In genomic region chr6:91409448-91410167, GRCm38 (mm10) we compare ENCODE assay signal across 9 mouse cellular contexts. TPM values are rescaled to one million over a fixed set of nuclear protein-coding genes. Genes with fewer than 3 reads are reported as not detected.
DNase-seq lines count a peak whose midpoint lies in the region; ATAC-seq and TF ChIP-seq lines count a peak whose summit lies in the region.
"Had no signal": no experiment of that assay in that cellular context is flagged by ENCODE, and none has a peak within 500 bp of the region (broad histone marks: within the 10 kb centered on the region; RNA-seq: fewer than 3 reads in every experiment).

No protein-coding gene starts in this region.

- no peaks in the 10 kb centered on the region for H3K9me3 ChIP-seq in forebrain, embryonic 11.5 days (ENCODE audit: control insufficient read depth, low read length)
- no peaks in the 10 kb centered on the region for H3K9me3 ChIP-seq in kidney, postnatal 0 days (replicated peaks; ENCODE audit: low read length)
- H3K9me3 ChIP-seq in midbrain, embryonic 15.5 days, result no peaks in the 10 kb centered on the region
- H3K9me3 ChIP-seq: megakaryocyte, embryonic 14.5 days had no signal

- peaks cover 16% of the 10 kb centered on the region for H3K27me3 ChIP-seq in forebrain, embryonic 11.5 days (ENCODE audit: control insufficient read depth, insufficient read depth, low read length)
- peaks cover 53% of the 10 kb centered on the region for H3K27me3 ChIP-seq in kidney, postnatal 0 days (ENCODE audit: insufficient read depth, low read length)
- H3K27me3 ChIP-seq in midbrain, embryonic 15.5 days (replicated peaks), result peaks cover 22% of the 10 kb centered on the region

- WGBS in forebrain, embryonic 11.5 days, result under 1% methylated on average over 34 of the region's 34 CpGs
- under 1% methylated on average over 34 of the region's 34 CpGs for WGBS in kidney, postnatal 0 days
- WGBS in midbrain, embryonic 15.5 days, result under 1% methylated on average over 34 of the region's 34 CpGs

- H3K4me1 ChIP-seq in forebrain, embryonic 11.5 days (replicated peaks; ENCODE audit: control insufficient read depth, insufficient read depth, low read length), result 0 out of 2 replicates have a peak, but pooled peaks cover 6% of the 10 kb centered on the region
- no peaks in the 10 kb centered on the region; the same call in 1 of the 2 replicates for H3K4me1 ChIP-seq in kidney, postnatal 0 days (replicated peaks; ENCODE audit: insufficient read depth, low read length)
- peaks cover 22% of the 10 kb centered on the region for H3K4me1 ChIP-seq in midbrain, embryonic 15.5 days

- H3K4me2 ChIP-seq in forebrain, embryonic 11.5 days (ENCODE audit: low read depth, low read length, severe bottlenecking), result peak overlapping the region; percentile 96
- H3K4me2 ChIP-seq in kidney, postnatal 0 days (ENCODE audit: low read length), result peak overlapping the region; percentile 85
- H3K4me2 ChIP-seq in midbrain, embryonic 15.5 days, result peak overlapping the region; percentile 99

- DNase-seq in right cerebral cortex, postnatal 10 days (ENCODE audit: low spot score in 2 of 2), result peak; percentile 43 to 48
- no peak for DNase-seq in right cerebral cortex, postnatal 14 days
- peak; percentile 79 for DNase-seq in forebrain, embryonic 11.5 days (ENCODE audit: low spot score)
- DNase-seq in kidney, postnatal 0 days (ENCODE audit: low spot score), result peak; percentile 28
- no peak for DNase-seq in gastrocnemius, adult 18-20 months (ENCODE audit: low spot score)
- DNase-seq in left cerebral cortex, adult 18-20 months (ENCODE audit: low spot score in 2 of 2), result no peak

- no peak overlapping the region for H3K27ac ChIP-seq in forebrain, embryonic 11.5 days (ENCODE audit: low read depth, low read length)
- no peak overlapping the region for H3K27ac ChIP-seq in kidney, postnatal 0 days
- no peak overlapping the region; the same call in 1 of the 2 replicates for H3K27ac ChIP-seq in midbrain, embryonic 15.5 days

- peak overlapping the region; percentile 84 for H3K9ac ChIP-seq in forebrain, embryonic 11.5 days (ENCODE audit: low read length)
- no peak overlapping the region for H3K9ac ChIP-seq in kidney, postnatal 0 days (ENCODE audit: low read depth, low read length)
- peak overlapping the region; percentile 77 for H3K9ac ChIP-seq in midbrain, embryonic 15.5 days

- no peak for TF ChIP-seq CTCF in kidney, postnatal 0 days (IDR thresholded peaks at IDR 0.05; ENCODE audit: low read depth)

- ATAC-seq in forebrain, embryonic 11.5 days (replicated peaks; ENCODE audit: low FRiP score), result peak; percentile 28
- ATAC-seq in kidney, postnatal 0 days (replicated peaks; ENCODE audit: low FRiP score, low read depth), result 0 out of 2 replicates have a peak, but pooled peaks have one; percentile 29
- no peak for ATAC-seq in midbrain, embryonic 15.5 days (replicated peaks)
- ATAC-seq in erythroblast, adult 5-6 weeks (replicated peaks; ENCODE audit: low FRiP score, poor library complexity, severe bottlenecking), result no peak

- peaks cover 3% of the 10 kb centered on the region; the same call in 1 of the 2 replicates for H3K36me3 ChIP-seq in forebrain, embryonic 11.5 days (ENCODE audit: control insufficient read depth, insufficient read depth, low read length)
- H3K36me3 ChIP-seq in kidney, postnatal 0 days (ENCODE audit: insufficient read depth, low read length), result no peaks in the 10 kb centered on the region
- no peaks in the 10 kb centered on the region for H3K36me3 ChIP-seq in midbrain, embryonic 15.5 days (replicated peaks)

- peak overlapping the region; percentile 67 for H3K4me3 ChIP-seq in forebrain, embryonic 11.5 days (ENCODE audit: low read depth, low read length)
- peak overlapping the region; percentile 3; the same call in 1 of the 2 replicates for H3K4me3 ChIP-seq in kidney, postnatal 0 days (replicated peaks; ENCODE audit: low read depth, low read length)
- H3K4me3 ChIP-seq in midbrain, embryonic 15.5 days, result peak overlapping the region; percentile 66
- H3K4me3 ChIP-seq: megakaryocyte, embryonic 14.5 days had no signal

RNA-seq across cellular contexts. Expression of gene Wnt7a, which starts 1.6 kb away (rescaled TPM):
- 13.7 and 15.0 TPM in 2 replicates for polyA plus RNA-seq in forebrain, embryonic 11.5 days (2014; fragmentation: Nextera tagmentation; extraction: Ambion mirVana)
- 0.04 and 0.13 TPM in 2 replicates for polyA plus RNA-seq in kidney, postnatal 0 days (2015; fragmentation: Nextera tagmentation; extraction: Ambion mirVana)
- 12.5 and 13.1 TPM in 2 replicates for polyA plus RNA-seq in midbrain, embryonic 15.5 days (2015; fragmentation: Nextera tagmentation; extraction: Ambion mirVana)
- not detected for total RNA-seq in gastrocnemius, adult 18-20 months (2021)
- not detected in 2 replicates for total RNA-seq in erythroblast, adult 5-6 weeks (2015; ENCODE audit: low replicate concordance)
- not detected in 2 replicates for total RNA-seq in erythroblast, adult 5-6 weeks (2017; ENCODE audit: low replicate concordance)
- 10 to 100 TPM; 13.8 to 13.9 TPM for total RNA-seq in left cerebral cortex, adult 18-20 months (2021)

Comparison
In these comparisons a context has a peak if more than half of its experiments do, and no peak if none do; other contexts are left out.
1. DNase-seq: peak in right cerebral cortex, postnatal 10 days (2 of 2), forebrain, embryonic 11.5 days (single experiment) and kidney, postnatal 0 days (single experiment); none in right cerebral cortex, postnatal 14 days (single experiment), gastrocnemius, adult 18-20 months (single experiment) and left cerebral cortex, adult 18-20 months (0 of 2).
2. ATAC-seq: peak in forebrain, embryonic 11.5 days (single experiment) and kidney, postnatal 0 days (single experiment); none in midbrain, embryonic 15.5 days (single experiment) and erythroblast, adult 5-6 weeks (single experiment).
3. H3K4me3 ChIP-seq: peak in every context shown above with its lines; median percentile 67 in forebrain, embryonic 11.5 days; 66 in midbrain, embryonic 15.5 days; 3 in kidney, postnatal 0 days.
4. RNA of gene Wnt7a, which starts 1.6 kb away (total RNA-seq): 13.8 to 13.9 TPM in left cerebral cortex, adult 18-20 months; not detected in gastrocnemius, adult 18-20 months and not detected in erythroblast, adult 5-6 weeks; every median in the first group is over 10 times any median in the second.
5. Peak in every context shown above with its lines, with median percentiles within 50 percentile points of each other: H3K4me2 ChIP-seq.